Mouse (Mus musculus) lung, postnatal 0 days (tissue): Measurements from ENCODE around the gene Cplx3. TPM values are rescaled to one million over a fixed set of nuclear protein-coding genes. Genes with fewer than 3 reads are reported as not detected.
A peak's percentile ranks its signal among the peaks of the same experiment; 100 is the strongest.

Experiments
- ATAC-seq: fragments of 200-750 bp; cut with Nextera tagmentation; 2 replicates; pipeline ENCODE4 v1.8.0; 2017; ENCODE audit warnings: moderate library complexity
- DNase-seq: peaks from one replicate; pipeline ENCODE4 v3.0.0-alpha.2; 2016; ENCODE audit warnings: low spot score
- H3K27ac ChIP-seq: fragments of 300-500 bp; sonication (generic); 2 replicates; pipeline ENCODE4 v1.5.1; 2014; ENCODE audit warnings: antibody characterized with exemption, mild to moderate bottlenecking, low read length, mixed read lengths
- H3K27me3 ChIP-seq: fragments of 300-500 bp; sonication (generic); replicated peaks from 2 replicates; pipeline ENCODE4 v1.6.1; 2014; ENCODE audit warnings: low read length, mixed read lengths; ENCODE audit not compliant: insufficient read depth
- H3K36me3 ChIP-seq: fragments of 300-500 bp; sonication (generic); 2 replicates; pipeline ENCODE4 v1.6.1; 2014; ENCODE audit warnings: low read length, mixed read lengths; ENCODE audit not compliant: insufficient read depth
- H3K4me1 ChIP-seq: fragments of 300-500 bp; sonication (generic); 2 replicates; pipeline ENCODE4 v1.6.1; 2014; ENCODE audit warnings: antibody characterized with exemption, low read depth, low read length, mixed read lengths; ENCODE audit not compliant: insufficient read depth
- H3K4me2 ChIP-seq: fragments of 300-500 bp; sonication (generic); replicated peaks from 2 replicates; pipeline ENCODE4 v1.6.1; 2014; ENCODE audit warnings: low read depth, mild to moderate bottlenecking, low read length, moderate library complexity, mixed read lengths
- H3K4me3 ChIP-seq: fragments of 300-500 bp; sonication (generic); 2 replicates; pipeline ENCODE4 v1.5.1; 2014; ENCODE audit warnings: low read depth, low read length
- H3K9ac ChIP-seq: fragments of 300-500 bp; sonication (generic); replicated peaks from 2 replicates; pipeline ENCODE4 v1.6.1; 2014; ENCODE audit warnings: low read depth, mild to moderate bottlenecking
- H3K9me3 ChIP-seq: fragments of 300-500 bp; sonication (generic); 2 replicates; pipeline ENCODE4 v1.6.1; 2016; ENCODE audit warnings: low read length, mixed read lengths
- CTCF ChIP-seq: IDR thresholded peaks from 2 replicates; pipeline ENCODE4 v1.5.1; 2016; ENCODE audit warnings: antibody characterized with exemption, mild to moderate bottlenecking
- EP300 ChIP-seq: IDR thresholded peaks from 2 replicates; pipeline ENCODE4 v1.6.1; 2016; ENCODE audit warnings: antibody characterized with exemption, mild to moderate bottlenecking, control low read depth
- WGBS: fragments of 180-500 bp; shearing (Covaris S2); extraction: QIAGEN DNeasy Blood & Tissue Kit; methylation state at CpG from one replicate; pipeline ENCODE4 v1.1.7; 2014; 5-methylcytosine and 5-hydroxymethylcytosine counted together
- polyA plus RNA-seq: library from polyadenylated mRNA; unstranded; fragments of >200 nt; fragmentation: Nextera tagmentation; extraction: Ambion mirVana; gene quantifications from 2 replicates; pipeline ENCODE4 v1.2.1, GENCODE M21; 2015

Gene Cplx3
- not detected in 2 replicates for polyA plus RNA-seq

DNA sequence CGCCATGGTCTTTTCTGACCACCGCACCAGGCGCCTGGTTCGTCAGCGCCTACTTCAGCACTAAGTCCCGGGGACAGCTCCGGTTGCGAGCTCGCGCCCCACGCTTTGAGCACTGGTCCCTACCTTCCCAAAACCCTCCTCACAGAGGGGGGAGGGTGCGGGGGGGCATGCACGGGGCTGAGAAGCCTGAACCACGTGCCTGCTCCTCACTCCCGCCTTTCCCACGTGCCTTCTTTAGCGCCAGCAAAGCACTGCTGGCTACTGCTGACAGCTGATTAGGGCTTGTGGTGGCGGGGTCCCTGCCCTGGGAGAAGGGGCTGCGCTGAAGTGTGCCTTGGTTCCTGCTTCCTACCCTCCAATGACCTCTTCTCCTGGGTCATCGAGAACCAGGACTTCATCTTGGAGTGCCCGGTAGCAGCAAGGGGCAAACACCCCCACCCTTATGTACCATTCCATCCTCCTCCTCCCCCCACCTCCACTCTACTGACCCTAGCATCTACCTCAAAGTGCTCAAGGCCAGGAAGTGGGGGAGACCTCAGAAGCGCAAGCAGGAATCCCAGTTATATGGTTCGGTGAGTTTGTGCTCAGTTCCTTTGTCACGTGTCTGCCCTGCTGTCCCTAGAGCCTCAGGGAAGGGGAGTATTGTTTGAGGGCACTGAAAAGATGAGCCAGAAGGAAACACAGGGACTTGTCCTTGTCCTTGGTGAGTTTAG lies at the start of gene Cplx3:
Gene Cplx3, minus strand, starts transcription at position 143 of the 713 bp plus-strand sequence.
- DNase-seq (peak; percentile 80), ATAC-seq (peak; percentile 85)
- Histone ChIP-seq H3K4me3 (no peak within 1 kb of the TSS), H3K27me3 (0 out of 2 replicates have a peak, but pooled peaks cover 4% of the 10 kb centered on the region), H3K27ac (no peak within 1 kb of the TSS), H3K4me2 (no peak within 1 kb of the TSS), H3K9ac (no peak within 1 kb of the TSS), H3K9me3 (no peaks in the 10 kb centered on the region), H3K36me3 (no peaks in the 10 kb centered on the region), H3K4me1 (no peaks in the 10 kb centered on the region)
- TF ChIP-seq CTCF (no peak), EP300 (no peak)
- WGBS, result 6% methylated on average over 24 of the region's 24 CpGs

DNA sequence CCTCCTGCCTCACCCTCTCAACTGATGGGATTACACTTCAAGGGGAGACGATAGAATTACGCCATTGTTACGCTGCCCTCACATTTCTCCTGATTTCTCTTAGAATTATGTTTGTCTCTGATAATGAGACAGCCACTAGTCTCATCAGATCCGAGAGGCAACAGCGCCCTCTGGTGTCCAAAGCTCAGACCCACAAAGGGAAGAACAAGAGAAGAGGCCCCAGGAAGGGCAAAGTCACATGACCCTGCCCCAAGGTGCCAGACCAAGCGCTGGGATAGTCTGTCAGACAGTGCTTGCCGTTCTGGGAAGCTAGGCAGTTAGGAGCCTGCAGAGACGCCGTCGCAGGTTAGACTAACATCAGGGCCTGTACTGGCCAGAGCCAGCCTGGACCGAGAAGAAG lies 49.7 kb upstream of the Cplx3 start:
- Histone ChIP-seq H3K27ac (no peak overlapping the region), H3K4me3 (no peak overlapping the region), H3K4me1 (no peaks in the 10 kb centered on the region; the same call in 1 of the 2 replicates), H3K27me3 (no peaks in the 10 kb centered on the region), H3K4me2 (peak overlapping the region; percentile 42), H3K36me3 (no peaks in the 10 kb centered on the region), H3K9ac (no peak overlapping the region), H3K9me3 (no peaks in the 10 kb centered on the region)
- peak; percentile 82 for ATAC-seq
- 4% methylated on average over 11 of the region's 11 CpGs for WGBS
- TF ChIP-seq EP300, result no peak
- peak; percentile 96 for TF ChIP-seq CTCF
- peak; percentile 90 for DNase-seq

GRCm38 (mm10) chr9:57654966-57655365 lies 48.9 kb upstream of the Cplx3 start:
- WGBS, result 94% methylated on average over 1 of the region's 1 CpGs
- H3K4me3 ChIP-seq, result no peak overlapping the region
- no peak for ATAC-seq

GRCm38 (mm10) chr9:57653283-57653682 lies 47.2 kb upstream of the Cplx3 start, which contains the start of gene Csk:
TSS of gene Csk (minus strand) at chr9:57653631.
- ATAC-seq (no peak), DNase-seq (no peak)
- H3K4me2 ChIP-seq, result no peak within 1 kb of the TSS
- no peaks in the 10 kb centered on the region for H3K36me3 ChIP-seq
- H3K27ac ChIP-seq, result no peak within 1 kb of the TSS
- no peaks in the 10 kb centered on the region; the same call in 1 of the 2 replicates for H3K4me1 ChIP-seq
- TF ChIP-seq EP300 (no peak), CTCF (no peak)
- 58% methylated on average over 5 of the region's 5 CpGs for WGBS
- H3K9ac ChIP-seq, result no peak within 1 kb of the TSS
- H3K27me3 ChIP-seq, result no peaks in the 10 kb centered on the region
- H3K4me3 ChIP-seq, result no peak within 1 kb of the TSS
- H3K9me3 ChIP-seq, result no peaks in the 10 kb centered on the region

More at GRCm38 (mm10) chr9:57654966-57655365, 48.9 kb upstream of the Cplx3 start:
- Histone ChIP-seq H3K4me1 (no peaks in the 10 kb centered on the region; the same call in 1 of the 2 replicates), H3K4me2 (no peak overlapping the region), H3K27ac (no peak overlapping the region), H3K9ac (no peak overlapping the region), H3K9me3 (no peaks in the 10 kb centered on the region), H3K27me3 (no peaks in the 10 kb centered on the region), H3K36me3 (no peaks in the 10 kb centered on the region)
- DNase-seq, result no peak
- no peak for TF ChIP-seq EP300
- TF ChIP-seq CTCF, result no peak

GRCm38 (mm10) chr9:57652855-57653254 lies 46.8 kb upstream of the Cplx3 start:
- Histone ChIP-seq H3K36me3 (no peaks in the 10 kb centered on the region), H3K9me3 (no peaks in the 10 kb centered on the region), H3K9ac (no peak overlapping the region), H3K4me3 (no peak overlapping the region), H3K4me2 (no peak overlapping the region), H3K27me3 (no peaks in the 10 kb centered on the region), H3K4me1 (no peaks in the 10 kb centered on the region; the same call in 1 of the 2 replicates), H3K27ac (no peak overlapping the region)
- TF ChIP-seq CTCF, result no peak
- no peak for TF ChIP-seq EP300
- DNase-seq (no peak), ATAC-seq (no peak)
- WGBS, result 68% methylated on average over 3 of the region's 3 CpGs

GRCm38 (mm10) chr9:57652351-57652750 lies 46.3 kb upstream of the Cplx3 start:
- Histone ChIP-seq H3K27me3 (no peaks in the 10 kb centered on the region), H3K36me3 (no peaks in the 10 kb centered on the region), H3K4me1 (no peaks in the 10 kb centered on the region; the same call in 1 of the 2 replicates), H3K9me3 (no peaks in the 10 kb centered on the region), H3K9ac (no peak overlapping the region), H3K27ac (no peak overlapping the region), H3K4me3 (no peak overlapping the region), H3K4me2 (no peak overlapping the region)
- no peak for ATAC-seq
- 72% methylated on average over 9 of the region's 9 CpGs for WGBS
- peak; percentile 27 for DNase-seq
- TF ChIP-seq CTCF, result no peak
- TF ChIP-seq EP300, result no peak
